Mouse (Mus musculus) intestine, postnatal 0 days (tissue): ENCODE results near the gene Myl9. TPM values are rescaled to one million over a fixed set of nuclear protein-coding genes. Genes with fewer than 3 reads are reported as not detected.

Experiments used
- ATAC-seq: fragments of 200-750 bp; cut with Nextera tagmentation; 2 replicates; pipeline ENCODE4 v1.8.0; 2017; ENCODE audit warnings: mild to moderate bottlenecking, moderate TSS enrichment, moderate library complexity
- H3K27ac ChIP-seq: fragments of 300-500 bp; sonication (generic); 2 replicates; pipeline ENCODE4 v1.5.1; 2014; ENCODE audit warnings: mild to moderate bottlenecking, low read depth, low read length, moderate library complexity
- H3K27me3 ChIP-seq: fragments of 300-500 bp; sonication (generic); replicated peaks from 2 replicates; pipeline ENCODE4 v1.6.1; 2014; ENCODE audit warnings: low read length, mixed read lengths; ENCODE audit not compliant: control insufficient read depth, insufficient read depth
- H3K36me3 ChIP-seq: fragments of 300-500 bp; sonication (generic); 2 replicates; pipeline ENCODE4 v1.6.1; 2014; ENCODE audit warnings: mild to moderate bottlenecking, moderate library complexity; ENCODE audit not compliant: control insufficient read depth, insufficient read depth
- H3K4me1 ChIP-seq: fragments of 300-500 bp; sonication (generic); replicated peaks from 2 replicates; pipeline ENCODE4 v1.6.1; 2014; ENCODE audit warnings: antibody characterized with exemption, low read length, mixed read lengths; ENCODE audit not compliant: control insufficient read depth, insufficient read depth
- H3K4me2 ChIP-seq: fragments of 300-500 bp; sonication (generic); replicated peaks from 2 replicates; pipeline ENCODE4 v1.6.1; 2014; ENCODE audit warnings: low read depth, mild to moderate bottlenecking, moderate library complexity
- H3K4me3 ChIP-seq: fragments of 300-500 bp; sonication (generic); 2 replicates; pipeline ENCODE4 v1.5.1; 2014; ENCODE audit warnings: low read depth, low read length
- H3K9ac ChIP-seq: fragments of 300-500 bp; sonication (generic); 2 replicates; pipeline ENCODE4 v1.6.1; 2014; ENCODE audit warnings: mild to moderate bottlenecking, low read depth, low read length
- H3K9me3 ChIP-seq: fragments of 300-500 bp; sonication (generic); 2 replicates; pipeline ENCODE4 v1.6.1; 2016; ENCODE audit warnings: mixed run types; ENCODE audit not compliant: control insufficient read depth
- CTCF ChIP-seq: sonication (generic); IDR thresholded peaks from 2 replicates; pipeline ENCODE4 v1.5.1; 2016; ENCODE audit warnings: low read depth, mild to moderate bottlenecking, control low read depth, antibody characterized with exemption, moderate library complexity
- WGBS: fragments of 180-500 bp; shearing (Covaris S2); extraction: QIAGEN DNeasy Blood & Tissue Kit; methylation state at CpG from one replicate; pipeline ENCODE4 v1.1.7; 2014; 5-methylcytosine and 5-hydroxymethylcytosine counted together
- polyA plus RNA-seq: library from polyadenylated mRNA; unstranded; fragments of >200 nt; fragmentation: Nextera tagmentation; extraction: Ambion mirVana; gene quantifications from 2 replicates; pipeline ENCODE4 v1.2.1, GENCODE M21; 2015

Gene Myl9
- polyA plus RNA-seq, 1 experiment from 2014 or later, result 1,325 TPM

- TF ChIP-seq CTCF, result no peak
- H3K36me3 ChIP-seq, result peaks cover 72% of the 10 kb centered on the region
Observed at GRCm38 (mm10) chr2:156761521-156762278, 13.5 kb upstream of the Myl9 start.

GRCm38 (mm10) chr2:156762499-156762898 lies 12.7 kb upstream of the Myl9 start:
- Histone ChIP-seq H3K27me3 (no peaks in the 10 kb centered on the region), H3K9ac (no peak overlapping the region), H3K9me3 (no peaks in the 10 kb centered on the region), H3K4me1 (no peaks in the 10 kb centered on the region), H3K36me3 (peaks cover 64% of the 10 kb centered on the region), H3K4me2 (no peak overlapping the region), H3K4me3 (no peak overlapping the region), H3K27ac (peak overlapping the region; percentile 11)
- ATAC-seq, result no peak
- 85% methylated on average over 21 of the region's 21 CpGs for whole genome bisulfite sequencing
- no peak for TF ChIP-seq CTCF

More at GRCm38 (mm10) chr2:156761521-156762278, 13.5 kb upstream of the Myl9 start:
- 96% methylated on average over 17 of the region's 17 CpGs for WGBS
- H3K9ac ChIP-seq, result no peak overlapping the region
- H3K27ac ChIP-seq, result peak overlapping the region; percentile 15; the same call in 1 of the 2 replicates
- no peaks in the 10 kb centered on the region for H3K27me3 ChIP-seq
- no peak overlapping the region for H3K4me2 ChIP-seq
- H3K9me3 ChIP-seq, result no peaks in the 10 kb centered on the region
- H3K4me1 ChIP-seq, result no peaks in the 10 kb centered on the region
- ATAC-seq, result no peak
- no peak overlapping the region for H3K4me3 ChIP-seq

GRCm38 (mm10) chr2:156763101-156763500 lies 12.1 kb upstream of the Myl9 start:
- H3K9ac ChIP-seq, result no peak overlapping the region
- H3K27me3 ChIP-seq, result no peaks in the 10 kb centered on the region
- peaks cover 58% of the 10 kb centered on the region for H3K36me3 ChIP-seq
- no peak overlapping the region for H3K4me3 ChIP-seq
- no peak for TF ChIP-seq CTCF
- ATAC-seq, result no peak
- 79% methylated on average over 11 of the region's 11 CpGs for WGBS
- peak overlapping the region; percentile 11; the same call in 1 of the 2 replicates for H3K27ac ChIP-seq
- H3K4me2 ChIP-seq, result no peak overlapping the region
- no peaks in the 10 kb centered on the region for H3K4me1 ChIP-seq
- H3K9me3 ChIP-seq, result no peaks in the 10 kb centered on the region

- Histone ChIP-seq H3K4me2 (no peak overlapping the region), H3K9ac (no peak overlapping the region), H3K4me3 (no peak overlapping the region), H3K27ac (no peak overlapping the region), H3K9me3 (no peaks in the 10 kb centered on the region), H3K27me3 (no peaks in the 10 kb centered on the region), H3K4me1 (no peaks in the 10 kb centered on the region), H3K36me3 (peaks cover 49% of the 10 kb centered on the region)
- no peak for TF ChIP-seq CTCF
- ATAC-seq, result no peak
- 93% methylated on average over 10 of the region's 10 CpGs for WGBS
Observed at GRCm38 (mm10) chr2:156764022-156764421, 11.2 kb upstream of the Myl9 start.

DNA sequence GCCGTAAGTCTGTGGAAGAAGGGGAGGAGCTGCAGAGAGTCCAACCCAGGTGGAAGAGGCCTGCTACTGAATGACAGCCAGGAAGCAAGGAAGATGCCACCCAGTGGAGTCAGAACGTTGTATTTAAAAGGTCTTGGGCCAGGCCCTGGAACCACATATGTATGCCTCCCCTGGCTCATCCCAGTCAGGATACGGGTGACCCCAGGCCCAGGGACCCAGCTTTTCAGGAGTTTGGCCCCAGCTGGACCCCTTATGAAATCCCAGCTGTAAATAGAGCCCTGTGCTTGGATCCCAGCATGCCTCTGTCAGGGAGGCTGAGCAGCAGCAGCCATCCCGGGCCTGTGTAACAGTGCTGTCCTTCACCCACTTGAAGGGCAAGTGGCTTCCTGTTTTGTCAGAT lies 10.5 kb upstream of the Myl9 start:
- Histone ChIP-seq H3K4me2 (no peak overlapping the region), H3K27ac (no peak overlapping the region), H3K36me3 (peaks cover 43% of the 10 kb centered on the region), H3K9me3 (no peaks in the 10 kb centered on the region), H3K9ac (no peak overlapping the region), H3K4me1 (no peaks in the 10 kb centered on the region), H3K4me3 (no peak overlapping the region), H3K27me3 (no peaks in the 10 kb centered on the region)
- no peak for TF ChIP-seq CTCF
- no peak for ATAC-seq
- 57% methylated on average over 4 of the region's 4 CpGs for WGBS

- Histone ChIP-seq H3K4me3 (no peak overlapping the region), H3K4me1 (no peaks in the 10 kb centered on the region), H3K9me3 (no peaks in the 10 kb centered on the region), H3K36me3 (peaks cover 38% of the 10 kb centered on the region), H3K27ac (no peak overlapping the region), H3K4me2 (no peak overlapping the region), H3K9ac (no peak overlapping the region), H3K27me3 (no peaks in the 10 kb centered on the region)
- 64% methylated on average over 8 of the region's 8 CpGs for WGBS
- TF ChIP-seq CTCF, result no peak
- ATAC-seq, result no peak
Observed at GRCm38 (mm10) chr2:156765593-156765992, 9.6 kb upstream of the Myl9 start.
